Mouse (Mus musculus): ENCODE data around the gene Tfcp2l1.

DNA sequence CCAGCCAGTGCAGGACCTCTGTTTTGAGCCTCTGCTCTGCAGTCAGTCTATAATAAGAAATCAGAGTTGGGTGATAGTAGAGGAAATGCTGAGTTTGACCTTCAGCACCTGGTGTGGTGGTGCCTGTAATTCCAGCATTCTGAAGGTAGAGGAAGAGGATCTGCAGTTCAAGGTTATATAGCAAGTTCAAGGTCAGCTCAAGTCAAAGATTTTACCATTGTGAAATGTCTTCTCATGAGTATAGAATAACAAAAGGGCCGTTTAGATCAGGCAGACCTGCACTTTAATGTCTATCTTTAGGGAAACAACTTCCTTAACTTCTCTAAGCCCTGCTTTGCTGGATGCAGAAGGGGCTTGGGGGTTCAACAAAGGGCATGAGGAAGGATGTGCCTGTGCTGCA lies 35.3 kb downstream of the Tfcp2l1 start:
- TF ChIP-seq CTCF (IDR thresholded peaks at IDR 0.05 in 2 of 3, conservative IDR thresholded peaks at IDR 0.05 in 1 of 3; ENCODE audit: control insufficient read depth in 1 of 3, insufficient read depth in 1 of 3, low read depth in 2 of 3, low read length in 3 of 3, poor library complexity in 1 of 3, severe bottlenecking in 1 of 3) (no peak), TAL1 (IDR thresholded peaks at IDR 0.05; ENCODE audit: low read length) (no peak), EP300 (IDR thresholded peaks at IDR 0.05; ENCODE audit: low read depth in 1 of 2, low read length in 2 of 2) (no peak), ZMIZ1 (IDR thresholded peaks at IDR 0.05; ENCODE audit: low read depth, low read length) (no peak), POLR2A (IDR thresholded peaks at IDR 0.05; ENCODE audit: control insufficient read depth in 1 of 2, insufficient read depth in 1 of 2, low read depth in 1 of 2, low read length in 2 of 2, poor library complexity in 1 of 2) (no peak), ZNF384 (IDR thresholded peaks at IDR 0.05; ENCODE audit: low read depth, low read length) (no peak), MYC (IDR thresholded peaks at IDR 0.05; ENCODE audit: low read depth, low read length) (no peak), ZC3H11A (IDR thresholded peaks at IDR 0.05; ENCODE audit: low read depth, low read length) (no peak), SMC3 (IDR thresholded peaks at IDR 0.05; ENCODE audit: low read depth, low read length) (no peak), MAX (IDR thresholded peaks at IDR 0.05; ENCODE audit: low read length) (no peak), NRF1 (IDR thresholded peaks at IDR 0.05; ENCODE audit: insufficient read depth, low read depth, low read length, poor library complexity, severe bottlenecking) (no peak), GATA1 (IDR thresholded peaks at IDR 0.05; ENCODE audit: low read depth, low read length) (no peak)

All from MEL (cell line).